Mouse (Mus musculus) urinary bladder, postnatal 25 days (tissue): ENCODE data around the gene Cend1.
A peak's percentile ranks its signal among the peaks of the same experiment; 100 is the strongest.

Experiments
- DNase-seq: peaks from one replicate; pipeline ENCODE4 v3.0.0; 2022; ENCODE audit warnings: low spot score

Gene Cend1

DNA sequence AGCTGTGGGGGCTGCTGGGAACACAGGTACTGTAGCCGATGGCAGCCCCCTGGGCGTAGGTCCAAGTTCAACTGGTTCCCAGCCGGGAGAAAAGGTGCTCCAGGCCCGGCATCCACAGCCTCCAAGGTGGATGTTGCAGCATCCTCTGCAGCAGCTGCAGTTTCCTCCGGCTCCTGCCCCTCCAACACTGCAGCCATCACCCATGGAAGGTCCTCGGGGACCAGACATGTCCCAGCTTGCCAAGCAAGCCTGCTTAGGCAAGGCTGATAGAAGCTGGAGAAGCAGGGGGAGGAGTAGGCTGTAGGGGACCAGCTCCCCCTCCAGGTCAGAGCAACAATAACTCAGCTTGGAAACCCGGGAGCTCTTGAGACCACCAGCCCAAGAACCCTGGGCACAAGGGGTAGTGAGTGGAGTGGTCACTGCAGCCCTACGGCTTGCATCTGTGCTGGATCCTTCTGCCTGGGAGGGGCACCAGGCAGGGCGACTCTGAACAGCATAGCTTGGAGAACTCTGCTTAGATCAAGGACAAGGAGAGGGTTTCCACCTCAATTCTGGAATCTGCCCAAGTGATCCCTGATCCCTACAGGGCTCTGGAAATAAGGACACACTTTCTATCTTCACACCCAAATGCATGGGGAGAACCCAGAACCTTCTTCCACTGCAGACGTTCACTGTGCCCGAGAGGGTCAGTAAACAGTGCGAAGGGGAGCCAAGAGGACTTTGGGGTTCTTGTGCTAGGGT is 14.0 kb upstream of the Cend1 start:
- DNase-seq, result no peak

DNA sequence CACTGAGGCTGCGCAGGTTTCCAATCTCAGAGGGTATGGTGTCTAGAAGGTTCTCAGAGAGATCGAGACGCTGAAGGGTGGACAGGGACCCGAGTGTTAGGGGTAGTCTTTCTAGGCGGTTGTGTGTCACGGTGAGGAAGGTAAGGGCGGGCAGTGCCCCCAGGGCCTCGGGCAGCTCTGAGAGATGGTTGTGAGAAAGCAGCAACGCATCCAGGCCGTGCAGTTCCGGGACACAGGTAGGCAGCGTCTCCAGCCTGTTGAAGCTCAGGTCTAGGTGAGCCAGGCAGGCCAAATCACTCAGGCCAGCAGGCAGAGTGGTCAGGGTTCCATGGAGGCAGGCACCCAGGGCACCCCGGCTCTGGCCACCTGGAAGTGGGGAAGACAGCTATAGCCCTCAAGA is 12.9 kb upstream of the Cend1 start:
- DNase-seq, result no peak

DNA sequence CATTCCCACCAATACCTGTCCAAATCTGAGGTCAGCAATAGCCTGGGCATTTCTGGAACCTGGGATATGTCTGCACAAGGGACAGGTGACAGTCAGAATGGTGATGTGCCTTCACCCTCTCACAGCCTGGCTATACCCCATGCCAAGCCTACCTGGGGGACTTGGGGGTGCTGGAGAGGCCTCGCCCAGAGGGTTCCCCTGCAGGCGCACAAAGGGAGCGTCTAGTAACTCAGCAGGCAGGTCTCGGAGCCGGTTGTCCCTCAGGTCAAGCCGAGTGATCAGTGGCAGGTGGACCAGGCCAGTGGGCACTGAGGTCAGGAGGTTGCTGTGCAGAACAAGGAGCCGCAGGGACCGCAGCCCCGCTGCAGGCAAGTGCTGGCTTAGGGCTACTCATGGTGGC is 12.2 kb upstream of the Cend1 start:
- no peak for DNase-seq

DNA sequence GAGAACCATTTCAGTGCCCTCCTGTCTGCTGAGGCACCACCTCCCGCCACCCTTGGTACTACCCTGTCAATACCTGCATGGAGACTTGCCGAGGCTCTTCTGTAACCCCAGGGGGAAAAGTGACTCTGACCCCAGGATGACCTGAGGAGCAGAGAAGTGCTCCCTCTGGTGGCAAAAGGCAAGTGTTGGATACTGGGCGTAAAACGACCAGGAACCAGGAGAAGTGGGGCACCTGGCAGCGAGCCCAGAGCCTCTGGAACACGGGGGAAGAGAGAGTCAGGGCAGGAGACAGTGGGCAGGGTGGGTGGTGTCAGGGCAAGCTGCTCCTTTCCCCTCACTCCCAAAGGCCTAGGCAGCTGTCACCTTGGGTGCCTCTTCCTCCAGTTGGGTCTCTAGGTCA is 11.3 kb upstream of the Cend1 start:
- DNase-seq, result no peak

DNA sequence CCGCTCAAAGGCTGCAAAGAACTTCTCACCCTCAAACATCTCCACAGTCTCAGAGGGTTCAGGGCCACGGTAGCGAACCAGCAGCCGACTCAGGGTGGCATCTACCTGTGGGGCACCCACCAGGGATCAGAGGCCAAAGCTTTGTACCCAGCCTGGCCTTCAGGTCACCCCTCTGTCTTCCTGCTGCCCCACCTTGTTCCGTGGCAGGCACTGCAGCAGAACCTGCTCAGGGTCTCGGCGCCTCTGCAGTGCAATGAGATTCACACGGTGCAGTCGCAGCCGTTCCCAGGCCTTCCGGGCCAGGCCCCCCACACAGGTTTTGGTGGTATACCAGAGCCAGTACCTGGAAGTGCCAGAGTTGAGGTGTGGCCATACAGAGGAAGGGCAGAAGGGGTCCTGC is 10.5 kb upstream of the Cend1 start:
- no peak for DNase-seq

DNA sequence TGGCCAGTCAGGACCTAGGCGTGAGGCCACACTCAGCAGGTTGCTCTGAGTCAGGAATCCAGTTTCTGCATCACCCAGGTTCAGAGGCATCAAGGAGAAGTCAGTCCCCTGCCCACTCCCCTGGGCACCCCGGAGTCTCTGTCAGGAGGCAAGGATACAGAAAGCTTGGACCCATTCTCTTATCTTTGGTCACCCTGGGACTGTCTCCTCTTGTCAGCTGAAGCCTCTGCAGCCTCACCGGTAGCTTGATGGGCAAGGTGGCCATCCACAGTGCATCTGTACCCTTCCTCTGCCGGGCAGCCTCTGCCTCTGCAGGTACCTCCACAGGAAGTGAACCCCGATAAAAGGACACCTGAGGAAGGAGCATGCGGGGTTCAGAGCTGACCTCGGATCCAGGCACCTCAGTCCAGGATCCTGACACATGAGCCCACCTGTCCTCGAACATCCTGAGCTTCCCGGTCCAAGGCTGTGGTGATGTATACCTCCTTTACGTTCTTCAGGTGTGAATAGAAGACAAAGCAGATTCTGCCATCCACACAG is 9.9 kb upstream of the Cend1 start:
- DNase-seq, result no peak

DNA sequence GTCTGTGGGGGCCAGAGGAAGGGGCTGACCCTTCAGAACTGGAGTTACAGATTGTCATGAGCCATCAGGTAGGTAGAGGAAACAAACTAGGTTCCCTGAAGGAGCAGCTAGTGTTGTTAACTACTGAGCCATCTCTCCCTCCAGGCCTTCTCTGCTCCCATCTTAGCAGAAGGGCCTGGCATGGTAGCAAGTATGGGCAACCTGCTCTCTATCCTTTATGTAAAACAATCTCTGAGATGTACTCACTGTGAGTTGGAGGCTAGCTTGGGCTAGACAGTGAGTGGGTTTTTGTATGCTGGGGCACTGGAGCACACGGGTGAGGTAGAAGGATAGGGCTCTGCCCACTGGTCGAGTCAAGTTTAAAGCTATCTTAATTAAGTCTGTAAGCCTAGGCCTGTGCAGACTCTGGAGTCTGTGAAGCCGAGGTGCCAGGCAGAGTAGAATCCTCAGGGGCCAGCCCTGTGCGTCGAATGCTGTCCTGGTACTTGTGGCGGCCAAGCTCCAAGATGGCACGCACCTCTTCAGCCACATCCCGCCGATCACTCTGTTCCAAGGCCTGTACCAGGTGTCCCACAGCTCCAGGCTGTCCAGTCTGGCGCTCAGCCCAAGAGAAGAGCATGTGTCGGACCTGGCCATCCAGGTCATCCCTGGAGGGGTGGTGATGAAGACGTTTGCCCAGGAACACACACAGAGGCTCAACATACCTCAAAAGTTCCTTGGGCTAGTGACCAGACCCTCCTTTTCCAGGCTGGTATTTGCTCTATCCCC is 9.1 kb upstream of the Cend1 start:
- no peak for DNase-seq

DNA sequence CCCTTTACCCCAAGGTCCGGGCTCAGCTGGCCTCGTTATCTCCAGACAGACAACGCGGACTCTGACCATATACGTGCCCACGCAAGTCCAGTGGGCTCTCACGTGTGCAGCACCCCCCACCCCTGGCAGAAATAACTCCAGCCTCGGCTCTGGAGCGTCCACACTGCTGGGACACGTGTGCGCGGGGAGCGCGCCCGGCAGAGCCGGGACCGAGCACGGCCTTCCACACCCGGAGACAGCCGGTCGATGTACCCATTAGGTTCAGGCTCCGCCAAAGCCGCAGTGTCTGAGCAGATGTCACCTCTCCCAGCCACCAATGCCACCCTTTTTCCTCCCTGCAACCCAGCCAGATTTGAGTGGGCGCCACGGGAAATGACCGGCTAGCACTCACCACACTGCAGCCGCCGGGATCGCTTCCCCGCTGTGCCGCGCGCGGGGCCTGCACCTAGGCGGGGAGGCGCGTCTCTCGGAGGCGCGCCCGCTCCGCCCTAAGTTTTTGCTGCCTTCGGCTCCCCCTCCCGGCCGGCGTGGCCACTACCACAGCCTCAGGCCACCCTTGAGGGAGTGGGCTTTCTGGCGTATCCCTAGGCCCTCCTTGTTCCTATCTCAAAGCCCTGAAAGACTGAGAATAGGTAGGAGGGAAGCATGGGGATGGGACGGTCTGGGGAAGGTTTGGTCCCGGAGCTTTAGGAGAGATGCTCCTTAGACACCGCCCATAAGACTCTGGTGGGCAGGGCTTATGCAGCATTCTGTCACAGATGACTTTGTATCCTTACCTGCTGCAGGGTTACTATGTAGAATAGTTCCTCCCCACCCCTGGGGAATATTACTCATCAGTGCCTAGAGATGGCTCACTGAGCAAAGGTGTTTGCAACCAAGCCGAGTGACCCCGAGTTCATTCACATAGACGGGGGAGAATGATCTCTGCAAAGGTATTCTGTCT is 8.2 kb upstream of the Cend1 start, which contains the start of gene Slc25a22:
TSS of gene Slc25a22 (minus strand) at position 715 of the 943 bp plus-strand sequence.
- peak; percentile 81 for DNase-seq

DNA sequence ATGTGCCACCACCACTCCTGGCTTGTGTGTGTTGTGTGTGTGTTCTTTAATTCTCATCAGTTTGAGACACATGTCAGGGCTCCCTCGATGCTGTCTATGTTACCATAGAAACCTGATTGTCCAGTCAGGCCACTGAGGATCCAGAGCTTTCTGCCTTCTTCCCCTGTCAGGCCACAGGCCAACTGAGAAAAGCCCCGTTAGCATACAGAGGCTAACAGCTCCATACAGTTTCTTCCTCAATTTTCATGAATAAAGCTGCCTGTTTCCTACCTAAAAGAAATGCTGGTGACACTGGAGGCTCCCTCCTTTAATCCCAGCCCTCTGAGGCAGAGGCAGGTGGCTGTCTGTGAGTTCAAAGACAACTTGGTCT is 7.2 kb upstream of the Cend1 start:
- no peak for DNase-seq

DNA sequence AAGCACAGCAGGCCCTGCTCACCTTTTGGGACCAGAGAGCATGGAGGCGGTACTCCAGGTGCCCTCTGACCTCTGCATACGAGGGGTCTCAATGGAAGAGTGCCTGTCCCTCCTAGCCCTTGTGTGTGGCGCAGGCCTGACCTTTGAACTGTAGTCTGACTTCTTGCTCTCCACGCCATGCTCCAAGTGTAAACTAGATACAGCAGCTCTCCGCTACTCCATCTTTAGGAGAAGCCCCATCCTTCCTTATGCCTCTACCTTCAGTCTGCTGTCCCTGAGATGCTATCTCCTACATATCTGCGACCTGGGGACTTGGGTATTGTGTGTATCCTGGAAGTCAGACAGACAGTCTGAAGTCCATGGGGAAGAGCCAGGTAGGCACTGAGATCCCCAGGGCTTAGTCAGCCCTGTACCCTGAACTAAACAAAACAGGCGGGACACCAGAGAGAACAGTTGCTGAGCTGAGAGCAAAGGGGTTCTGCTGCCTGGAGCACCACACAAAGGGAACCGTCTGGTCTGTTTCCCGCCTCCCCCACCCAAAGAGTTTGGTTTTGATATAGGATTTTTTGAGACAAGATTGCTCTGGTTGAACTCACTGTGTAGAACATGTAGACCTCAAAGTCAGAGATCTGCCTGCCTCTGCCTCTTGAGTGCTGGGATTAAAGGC is 6.7 kb upstream of the Cend1 start:
- no peak for DNase-seq

DNA sequence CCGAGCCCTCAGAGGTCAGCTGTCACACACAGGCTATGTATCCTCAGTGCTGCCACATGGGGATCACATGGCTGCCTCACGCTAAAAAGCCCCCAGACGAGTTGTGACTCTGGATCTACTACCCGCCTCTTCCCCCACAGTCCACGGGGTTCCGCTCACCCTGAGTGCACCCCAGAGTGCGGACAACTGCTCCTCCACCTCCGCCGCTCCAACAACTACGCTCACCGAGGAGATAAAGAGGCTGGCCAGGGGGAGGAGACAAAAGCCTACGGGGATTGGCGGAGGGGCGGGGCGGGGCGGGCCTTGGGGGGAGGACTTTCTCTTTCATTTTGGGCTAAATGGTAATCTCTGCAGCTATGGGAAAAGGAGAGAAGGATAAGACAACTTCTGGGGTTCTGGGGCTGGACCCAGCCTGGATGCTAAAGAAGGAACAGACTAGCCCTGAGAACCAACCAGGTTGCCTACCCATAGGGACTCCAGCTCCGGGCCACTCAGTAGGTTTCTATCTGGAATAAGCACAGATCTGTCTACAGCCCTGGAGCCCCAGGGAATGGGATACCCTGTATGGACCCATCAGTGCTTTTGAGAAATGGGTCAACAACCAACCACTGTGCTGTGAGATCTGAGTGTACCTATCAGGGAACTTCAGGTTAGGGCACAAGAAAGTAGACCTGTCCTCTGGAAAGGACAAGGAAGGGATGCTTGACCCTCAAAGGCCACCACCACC is 6.0 kb upstream of the Cend1 start:
- DNase-seq, result no peak

DNA sequence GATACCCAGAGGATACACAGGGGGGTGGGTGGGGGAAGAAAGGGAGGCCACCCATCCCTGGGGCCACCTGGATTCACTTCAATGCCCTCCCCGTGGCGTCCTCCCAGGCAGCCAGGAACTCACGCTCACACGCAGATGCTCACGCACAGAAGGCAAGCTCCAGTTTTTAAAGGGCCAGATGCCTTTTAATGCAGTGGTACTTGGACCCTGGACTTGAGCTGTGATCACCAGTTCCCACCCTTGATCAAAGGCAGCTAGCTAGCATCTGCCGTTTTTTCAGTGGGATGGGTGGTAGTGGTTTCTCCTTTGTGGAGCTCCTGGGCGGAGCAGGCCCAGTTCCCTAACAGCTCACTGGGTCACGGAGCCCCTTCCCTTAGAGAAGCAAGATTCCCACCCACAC is 5.2 kb upstream of the Cend1 start:
- DNase-seq, result no peak

DNA sequence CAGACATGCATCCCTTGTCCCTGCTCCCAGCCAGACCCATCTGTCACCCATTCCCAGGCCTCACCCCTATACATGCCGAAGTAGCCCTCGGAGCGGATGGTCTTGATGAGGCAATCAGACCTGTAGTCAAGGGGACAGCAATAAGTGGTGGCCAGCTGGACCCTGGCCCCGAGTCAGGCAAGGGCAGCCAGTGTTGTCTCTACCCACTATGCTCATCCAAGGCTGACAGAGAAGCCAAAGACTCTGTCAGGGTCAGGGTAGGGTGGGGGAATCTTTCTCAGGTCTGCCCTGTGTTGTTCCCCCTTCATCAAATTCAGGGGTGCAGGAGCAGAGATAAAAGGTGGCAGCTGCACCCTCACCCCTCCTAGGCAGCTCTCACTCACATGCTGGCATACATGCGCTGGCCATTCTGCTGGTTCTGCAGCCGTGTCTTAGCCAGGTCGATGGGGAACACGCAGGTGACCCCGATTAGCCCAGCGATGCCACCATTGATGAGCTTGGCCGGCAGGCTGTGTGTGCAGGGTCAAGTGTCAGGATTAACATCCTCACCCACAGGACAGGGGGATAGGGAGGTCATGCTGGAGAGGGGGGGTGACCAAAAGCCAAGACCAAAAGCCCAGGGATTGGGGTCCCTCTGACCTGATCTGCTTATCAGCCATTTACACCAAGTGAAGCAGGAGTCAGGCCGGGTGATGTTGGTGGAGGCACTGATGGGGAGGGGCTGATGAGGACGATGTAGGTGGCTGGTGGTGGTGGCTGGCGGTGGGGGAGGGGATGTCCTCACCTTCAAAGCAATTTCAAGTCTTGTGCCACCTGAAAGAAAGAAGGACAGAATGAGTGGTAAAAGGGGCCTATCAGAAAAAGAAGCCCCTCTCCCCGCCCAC is 4.5 kb upstream of the Cend1 start:
- no peak for DNase-seq

DNA sequence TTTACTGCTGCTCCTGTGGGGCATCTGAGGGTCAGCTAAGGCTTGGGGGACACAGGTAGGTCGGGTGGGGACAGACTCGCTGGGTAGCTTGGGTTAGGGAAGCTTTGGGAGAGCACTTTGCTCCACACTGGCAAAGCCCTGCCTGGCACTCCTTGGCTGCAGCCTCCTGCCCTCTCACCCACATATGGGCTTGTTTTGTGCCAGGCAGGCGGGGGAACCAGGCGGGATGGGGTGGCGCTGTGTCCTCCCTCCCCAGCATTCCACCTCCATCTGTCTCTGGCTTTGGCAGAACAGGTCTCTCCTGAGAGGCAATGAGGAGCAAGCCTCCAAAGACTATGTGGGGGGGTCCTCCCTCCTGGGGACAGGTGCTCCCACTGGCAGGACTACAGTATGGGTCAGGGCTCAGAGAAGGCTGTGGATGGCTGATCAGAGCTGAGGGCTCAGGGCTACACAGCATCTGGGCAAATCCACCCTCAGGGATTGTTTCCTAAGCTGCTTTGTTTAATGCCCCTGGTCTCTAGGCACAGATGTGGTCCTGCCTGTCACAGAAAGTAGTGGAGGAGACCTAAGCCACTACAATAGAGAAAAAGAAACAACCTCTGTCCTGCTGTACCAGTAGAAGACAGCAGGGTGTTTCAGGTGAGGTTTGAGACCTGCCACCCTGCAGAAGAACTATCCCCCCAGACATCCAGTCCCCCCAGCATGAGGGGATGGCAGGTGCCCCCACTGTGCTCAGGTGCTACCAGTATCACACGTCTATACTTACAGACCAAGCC is 3.6 kb upstream of the Cend1 start:
- no peak for DNase-seq

DNA sequence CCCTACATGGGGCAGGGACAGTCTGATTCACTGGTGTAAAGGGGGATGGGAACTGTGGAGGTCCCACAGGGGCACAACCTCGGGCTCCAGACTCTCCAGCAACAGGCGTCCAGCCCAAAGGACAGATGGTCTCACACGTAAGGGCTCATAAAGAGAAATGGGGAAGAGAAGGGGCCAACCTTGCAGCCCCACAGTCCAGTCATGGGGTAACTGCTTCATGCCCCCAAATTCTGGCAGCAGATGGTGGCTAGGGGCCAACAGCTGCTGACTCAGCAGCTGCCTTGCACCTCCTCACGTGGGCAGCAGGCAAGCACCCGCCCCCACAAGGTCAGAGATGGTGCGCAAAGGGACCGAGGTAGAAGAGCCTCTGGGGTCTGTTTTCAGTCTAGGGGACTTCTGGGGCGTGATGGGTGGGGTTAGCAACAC is 2.9 kb upstream of the Cend1 start:
- DNase-seq, result no peak

DNA sequence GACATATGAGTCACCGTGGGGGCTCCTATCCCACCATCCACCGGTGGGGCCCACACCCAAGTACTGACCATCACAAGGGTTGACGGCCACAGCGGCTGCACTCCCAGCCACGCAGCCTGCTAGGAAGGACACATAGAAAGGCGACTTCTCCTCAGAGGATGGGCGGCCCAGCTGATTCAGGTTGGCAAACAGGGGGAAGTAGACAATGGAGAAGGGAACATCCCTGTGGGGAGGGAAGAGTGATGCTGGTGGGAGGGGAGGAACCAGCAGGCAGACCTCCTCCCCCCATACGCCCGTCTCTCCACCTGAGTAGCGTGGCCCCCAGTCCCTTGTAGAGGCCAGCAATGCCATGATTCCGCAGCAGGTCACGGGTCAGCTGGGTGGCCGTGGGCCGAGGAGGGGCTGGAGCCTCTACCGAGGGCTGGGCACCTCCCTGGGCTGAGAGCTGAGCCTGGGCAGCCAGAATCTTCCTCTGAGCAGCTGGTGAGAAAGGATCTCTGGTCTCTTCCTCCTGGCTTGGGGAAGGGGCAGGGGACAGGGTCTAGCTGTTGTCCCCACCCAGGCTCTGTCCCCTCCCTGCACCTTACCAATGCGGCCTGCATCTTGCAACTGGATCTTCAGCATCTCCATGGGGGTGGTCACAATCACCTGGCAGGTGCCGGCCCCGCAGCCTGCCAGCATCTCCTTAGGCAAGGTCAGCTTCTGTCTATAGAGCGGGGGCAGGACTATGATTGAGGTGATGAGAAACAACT is 2.3 kb upstream of the Cend1 start:
- DNase-seq, result no peak

DNA sequence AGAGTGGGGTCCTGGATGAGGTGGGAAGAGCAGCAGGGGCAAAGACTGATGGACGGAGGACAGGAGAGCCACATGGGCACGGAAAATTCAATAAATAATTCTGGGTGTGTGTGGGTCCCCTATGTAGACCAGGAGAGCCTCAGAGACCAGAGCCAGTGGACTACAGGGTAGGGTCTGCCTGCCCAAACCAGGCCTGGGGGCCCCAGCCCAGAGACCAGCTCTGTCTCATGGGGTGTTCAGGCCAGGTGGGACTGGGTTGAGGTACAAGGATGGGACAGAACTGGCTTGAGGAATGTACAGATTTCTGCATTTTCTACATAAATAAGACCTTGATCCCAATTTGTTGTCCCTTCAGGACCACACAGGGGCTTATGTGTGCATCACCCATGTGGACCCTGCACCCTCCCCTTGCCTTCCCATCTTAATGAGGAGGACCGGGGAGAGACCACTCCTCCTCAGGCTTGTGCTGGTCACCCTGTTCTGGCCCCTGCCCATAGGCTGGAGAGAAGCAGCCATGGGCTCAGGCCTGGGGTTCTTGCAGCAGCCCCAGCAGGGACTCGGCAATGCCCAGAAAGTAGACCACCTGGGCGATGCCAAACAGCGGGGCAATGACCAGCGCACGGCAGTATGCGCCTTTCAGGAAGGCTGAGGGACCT is 1.4 kb upstream of the Cend1 start:
- no peak for DNase-seq
